Mouse (Mus musculus) stomach, embryonic 16.5 days (tissue): ENCODE data around the gene Cdc14b. TPM values are rescaled to one million over a fixed set of nuclear protein-coding genes. Genes with fewer than 3 reads are reported as not detected.
"Not testable (repeated sequence)": the region's sequence is repeated elsewhere in the genome, so short reads cannot be mapped to it uniquely, and the experiment has no call there.

Source experiments
- ATAC-seq: fragments of 200-750 bp; cut with Nextera tagmentation; 2 replicates; pipeline ENCODE4 v1.8.0; 2017; ENCODE audit warnings: moderate number of reproducible peaks, moderate TSS enrichment; ENCODE audit not compliant: insufficient read depth, low FRiP score
- H3K27ac ChIP-seq: fragments of 300-500 bp; sonication (generic); 2 replicates; pipeline ENCODE4 v1.5.1; 2014; ENCODE audit warnings: low read length
- H3K27me3 ChIP-seq: fragments of 300-500 bp; sonication (generic); 2 replicates; pipeline ENCODE4 v1.6.1; 2014; ENCODE audit warnings: low read length, control low read depth, mixed read lengths; ENCODE audit not compliant: control insufficient read depth, insufficient read depth
- H3K36me3 ChIP-seq: fragments of 300-500 bp; sonication (generic); 2 replicates; pipeline ENCODE4 v1.6.1; 2014; ENCODE audit warnings: low read length; ENCODE audit not compliant: control insufficient read depth, insufficient read depth
- H3K4me1 ChIP-seq: fragments of 300-500 bp; sonication (generic); 2 replicates; pipeline ENCODE4 v1.6.1; 2014; ENCODE audit warnings: low read length, control low read depth, mixed read lengths; ENCODE audit not compliant: control insufficient read depth, insufficient read depth
- H3K4me2 ChIP-seq: fragments of 300-500 bp; sonication (generic); 2 replicates; pipeline ENCODE4 v1.6.1; 2014; ENCODE audit warnings: low read depth, low read length, mixed read lengths
- H3K4me3 ChIP-seq: fragments of 300-500 bp; sonication (generic); replicated peaks from 2 replicates; pipeline ENCODE4 v1.5.1; 2014; ENCODE audit warnings: mild to moderate bottlenecking, low read length
- H3K9ac ChIP-seq: fragments of 300-500 bp; sonication (generic); 2 replicates; pipeline ENCODE4 v1.6.1; 2014; ENCODE audit warnings: low read length
- H3K9me3 ChIP-seq: fragments of 300-500 bp; sonication (generic); replicated peaks from 2 replicates; pipeline ENCODE4 v1.6.1; 2016; ENCODE audit warnings: low read length, control low read depth; ENCODE audit not compliant: control insufficient read depth
- WGBS: fragments of 180-500 bp; shearing (Covaris S2); extraction: QIAGEN DNeasy Blood & Tissue Kit; methylation state at CpG from one replicate; pipeline ENCODE4 v1.1.7; 2014; 5-methylcytosine and 5-hydroxymethylcytosine counted together
- polyA plus RNA-seq: library from polyadenylated mRNA; unstranded; fragments of >200 nt; fragmentation: Nextera tagmentation; extraction: Ambion mirVana; gene quantifications from 2 replicates; pipeline ENCODE4 v1.2.1, GENCODE M21; 2015

Cdc14b gene
- polyA plus RNA-seq, 1 experiment from 2014 or later = 25.2 TPM

DNA sequence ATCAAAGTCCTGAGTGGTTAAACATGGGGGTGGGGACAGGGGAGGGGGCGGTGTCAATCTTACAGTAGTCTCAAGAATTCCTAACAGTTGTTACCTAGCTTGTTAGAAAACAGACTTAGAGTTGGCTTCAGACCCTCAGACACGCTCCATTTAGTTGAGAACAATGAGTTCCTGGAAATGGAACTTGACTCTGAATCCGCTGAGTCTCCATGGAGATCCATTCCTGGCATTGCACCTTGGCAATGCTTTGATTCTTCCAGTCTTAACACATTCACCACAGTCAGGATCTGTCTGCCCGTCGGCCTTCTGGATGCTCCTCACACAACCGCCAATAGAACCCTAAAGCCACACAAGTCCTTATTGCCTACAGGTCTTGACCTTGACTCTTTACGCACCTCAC is 15.2 kb downstream of the Cdc14b start:
- H3K36me3 ChIP-seq = no peaks in the 10 kb centered on the region
- H3K4me1 ChIP-seq = no peaks in the 10 kb centered on the region
- H3K4me3 ChIP-seq = no peak overlapping the region
- no peak overlapping the region for H3K4me2 ChIP-seq
- WGBS = 96% methylated on average over 7 of the region's 7 CpGs
- ATAC-seq = no peak
- no peak overlapping the region for H3K27ac ChIP-seq
- H3K9me3 ChIP-seq = no peaks in the 10 kb centered on the region
- no peak overlapping the region for H3K9ac ChIP-seq
- H3K27me3 ChIP-seq = no peaks in the 10 kb centered on the region

DNA sequence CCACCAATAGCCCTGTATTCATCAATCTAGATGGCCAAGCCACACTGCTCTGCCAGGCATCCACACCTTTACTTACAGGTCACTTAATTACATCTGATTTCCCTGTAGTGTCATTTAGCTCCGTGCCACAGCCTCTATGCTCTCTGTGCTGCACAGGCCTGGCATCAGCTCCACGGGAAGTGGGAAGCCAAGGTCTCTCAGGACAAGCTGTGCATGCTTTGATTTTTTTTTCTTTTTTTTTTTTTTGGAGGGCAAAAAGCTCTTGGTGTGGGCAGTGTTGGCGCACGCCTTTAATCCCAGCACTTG is 16.6 kb downstream of the Cdc14b start:
- Histone ChIP-seq H3K9ac (no peak overlapping the region), H3K9me3 (no peaks in the 10 kb centered on the region), H3K36me3 (no peaks in the 10 kb centered on the region), H3K27ac (peak overlapping the region; percentile 42), H3K4me1 (no peaks in the 10 kb centered on the region), H3K27me3 (no peaks in the 10 kb centered on the region), H3K4me3 (no peak overlapping the region), H3K4me2 (no peak overlapping the region)
- 70% methylated on average over 4 of the region's 4 CpGs for WGBS
- no peak for ATAC-seq

DNA sequence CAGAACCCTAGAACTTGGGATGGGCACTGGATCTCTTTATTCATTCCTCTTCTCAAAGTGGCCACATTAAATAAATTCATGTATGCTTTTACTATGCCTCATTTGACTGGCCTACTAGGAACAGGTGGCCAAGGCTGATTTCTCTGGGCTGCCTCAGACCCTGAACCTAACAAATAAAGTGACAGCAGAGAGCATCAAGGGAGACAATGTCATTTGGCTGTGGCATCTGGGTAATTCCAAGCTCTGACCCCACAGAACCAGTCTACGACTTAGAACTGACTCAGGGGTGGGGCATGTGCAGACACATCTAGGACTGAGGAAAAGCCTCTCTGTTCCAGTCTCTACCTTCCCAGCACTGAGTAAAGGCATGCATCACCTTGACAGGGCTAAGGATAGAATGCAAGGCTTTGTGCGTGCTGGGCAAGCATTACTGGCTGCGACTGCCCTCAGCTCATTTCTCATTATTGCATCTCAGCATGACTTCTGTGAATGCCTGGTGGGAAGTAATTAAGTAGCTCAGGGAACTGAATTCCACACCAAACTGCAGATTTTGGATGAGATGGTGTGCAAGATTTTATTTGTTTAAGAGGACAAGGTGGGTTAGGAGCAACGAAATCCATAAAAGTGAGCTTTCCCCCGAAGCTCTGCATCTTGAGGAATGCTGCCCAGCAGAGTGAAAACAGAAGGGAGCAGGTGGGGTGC is 17.1 kb downstream of the Cdc14b start:
- H3K4me2 ChIP-seq = no peak overlapping the region
- H3K4me1 ChIP-seq = no peaks in the 10 kb centered on the region
- H3K9ac ChIP-seq = no peak overlapping the region
- 45% methylated on average over 5 of the region's 5 CpGs for WGBS
- no peak overlapping the region for H3K4me3 ChIP-seq
- no peaks in the 10 kb centered on the region for H3K9me3 ChIP-seq
- no peaks in the 10 kb centered on the region for H3K36me3 ChIP-seq
- peak overlapping the region; percentile 42 for H3K27ac ChIP-seq
- ATAC-seq = peak; percentile 40; the same call in 1 of the 2 replicates
- H3K27me3 ChIP-seq = no peaks in the 10 kb centered on the region

DNA sequence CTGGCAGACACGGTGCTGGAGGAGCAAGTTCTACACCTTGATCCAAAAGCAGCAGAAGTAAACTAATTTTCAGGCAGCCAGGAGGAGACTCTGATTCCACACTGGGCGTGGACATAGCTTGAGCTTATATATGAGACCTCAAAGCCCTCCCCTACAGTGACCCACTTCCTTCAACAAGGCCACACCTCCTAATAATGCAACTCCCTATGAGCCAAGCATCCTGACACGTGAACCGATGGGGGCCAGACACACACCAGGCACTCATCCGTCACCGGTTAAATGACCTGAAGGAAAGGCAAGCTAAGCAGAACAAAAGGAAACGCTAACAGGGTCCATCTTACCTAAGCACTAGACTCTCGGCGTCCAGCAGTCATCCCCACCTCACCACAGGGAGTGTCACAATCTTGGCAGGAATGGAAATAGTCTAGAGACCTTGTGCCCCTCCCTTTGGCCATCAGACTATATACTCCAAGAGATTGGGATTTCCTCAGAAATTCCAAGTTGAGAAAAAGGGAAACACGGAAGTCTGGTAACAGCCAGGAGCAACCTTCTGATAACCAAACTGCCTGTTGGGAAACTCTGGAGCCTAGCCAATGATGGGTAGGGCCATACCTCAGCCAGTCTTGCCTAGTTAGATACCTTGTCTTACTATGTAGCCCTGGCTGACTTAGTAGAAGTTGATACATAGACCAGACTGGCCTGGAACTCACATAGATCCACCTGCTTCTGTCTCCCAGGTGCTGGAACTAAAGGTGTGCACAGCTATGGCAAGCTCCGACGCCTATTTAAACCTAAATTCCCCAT is 17.9 kb downstream of the Cdc14b start:
- no peak for ATAC-seq
- Histone ChIP-seq H3K9me3 (no peaks in the 10 kb centered on the region), H3K9ac (no peak overlapping the region), H3K4me3 (no peak overlapping the region), H3K27me3 (no peaks in the 10 kb centered on the region), H3K4me1 (no peaks in the 10 kb centered on the region), H3K27ac (no peak overlapping the region), H3K36me3 (no peaks in the 10 kb centered on the region), H3K4me2 (no peak overlapping the region)
- 66% methylated on average over 12 of the region's 12 CpGs for WGBS

DNA sequence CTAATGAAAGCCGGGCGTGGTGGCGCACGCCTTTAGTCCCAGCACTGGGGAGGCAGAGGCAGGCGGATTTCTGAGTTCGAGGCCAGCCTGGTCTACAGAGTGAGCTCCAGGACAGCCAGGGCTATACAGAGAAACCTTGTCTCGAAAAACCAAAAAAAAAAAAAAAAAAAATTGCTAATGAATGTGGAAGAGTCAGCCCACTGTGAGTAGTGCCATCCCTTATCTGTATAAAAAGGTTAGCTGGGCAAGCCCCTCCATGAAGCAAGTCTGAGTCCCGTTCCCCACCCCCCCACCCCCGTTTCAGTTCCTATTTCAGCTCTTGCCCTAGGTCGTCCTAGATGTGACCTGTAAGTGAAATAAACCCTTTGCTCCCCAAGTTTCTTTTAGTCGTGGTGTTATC is 20.9 kb downstream of the Cdc14b start:
- H3K4me3 ChIP-seq, H3K9me3 ChIP-seq, ATAC-seq, H3K4me2 ChIP-seq, H3K27me3 ChIP-seq, H3K27ac ChIP-seq, H3K36me3 ChIP-seq, H3K9ac ChIP-seq, H3K4me1 ChIP-seq: not testable (repeated sequence)
- WGBS = 76% methylated on average over 11 of the region's 11 CpGs

DNA sequence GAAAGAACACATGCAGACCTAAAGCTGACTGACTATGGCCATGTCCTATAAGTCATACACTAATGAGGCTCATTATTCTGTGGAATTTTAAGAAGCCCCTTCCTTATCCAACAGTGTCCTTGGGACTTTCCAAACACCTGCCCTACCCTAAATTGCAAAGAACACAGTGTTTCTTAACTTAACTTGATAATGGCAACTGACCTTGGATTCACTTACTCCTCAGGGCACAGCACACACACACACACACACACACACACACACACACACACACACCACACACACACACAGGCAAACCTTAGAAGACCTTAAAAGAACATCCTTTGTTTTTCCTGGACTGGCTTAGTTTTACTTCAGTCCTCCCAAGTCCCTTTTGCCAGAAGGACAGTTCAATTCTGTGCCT is 21.4 kb downstream of the Cdc14b start:
- no peaks in the 10 kb centered on the region for H3K9me3 ChIP-seq
- no peak for ATAC-seq
- no peak overlapping the region for H3K4me3 ChIP-seq
- H3K27me3 ChIP-seq = no peaks in the 10 kb centered on the region
- no peak overlapping the region for H3K4me2 ChIP-seq
- no peak overlapping the region for H3K9ac ChIP-seq
- H3K4me1 ChIP-seq = no peaks in the 10 kb centered on the region
- no peak overlapping the region for H3K27ac ChIP-seq
- no peaks in the 10 kb centered on the region for H3K36me3 ChIP-seq

DNA sequence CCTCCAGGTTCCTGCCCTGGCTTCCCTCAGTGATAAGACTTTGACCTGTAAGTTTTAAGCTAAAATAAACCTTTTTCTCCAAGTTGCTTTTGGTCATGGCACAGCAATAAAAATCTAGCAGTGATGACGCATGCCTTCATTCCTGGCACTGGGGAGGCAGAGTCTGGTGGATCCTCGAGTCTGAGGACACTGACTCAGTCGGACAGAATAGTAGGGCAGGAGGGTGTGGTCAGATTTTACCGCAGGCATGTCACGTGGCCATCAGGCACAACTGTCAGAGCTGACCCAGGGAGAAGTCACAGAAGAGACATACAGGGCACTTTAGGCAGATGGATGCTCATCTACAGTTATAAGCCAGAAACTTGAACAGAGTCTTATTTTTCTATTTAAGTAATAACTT is 22.9 kb downstream of the Cdc14b start:
- 62% methylated on average over 5 of the region's 5 CpGs for WGBS
- Histone ChIP-seq H3K4me2 (no peak overlapping the region), H3K27ac (no peak overlapping the region), H3K4me3 (no peak overlapping the region), H3K4me1 (no peaks in the 10 kb centered on the region), H3K9ac (no peak overlapping the region), H3K9me3 (no peaks in the 10 kb centered on the region), H3K27me3 (no peaks in the 10 kb centered on the region), H3K36me3 (no peaks in the 10 kb centered on the region)
- no peak for ATAC-seq

DNA sequence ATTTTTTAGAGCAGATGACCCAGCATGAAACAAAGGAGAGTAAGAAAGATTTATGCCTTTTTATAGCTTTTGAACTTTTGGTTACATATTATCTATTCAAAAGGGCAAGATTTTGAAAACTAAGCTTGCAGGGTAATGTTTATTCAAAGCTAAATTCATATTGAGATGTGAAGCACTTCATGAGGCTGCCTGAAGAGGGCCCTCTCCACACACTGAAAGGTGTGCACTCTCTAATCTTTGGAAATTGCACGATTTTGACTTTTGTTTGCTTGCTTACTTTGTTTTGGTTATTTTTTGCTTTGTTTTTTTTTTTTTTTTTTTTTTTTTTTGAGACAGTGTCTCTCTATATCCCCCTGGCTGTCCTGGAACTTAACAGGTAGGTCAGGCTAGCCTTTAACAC is 24.7 kb downstream of the Cdc14b start:
- Histone ChIP-seq H3K4me2 (no peak overlapping the region), H3K9ac (no peak overlapping the region), H3K4me1 (no peaks in the 10 kb centered on the region), H3K27me3 (no peaks in the 10 kb centered on the region), H3K9me3 (no peaks in the 10 kb centered on the region), H3K36me3 (no peaks in the 10 kb centered on the region), H3K27ac (no peak overlapping the region), H3K4me3 (no peak overlapping the region)
- 32% methylated on average over 1 of the region's 1 CpGs for WGBS
- ATAC-seq = no peak

DNA sequence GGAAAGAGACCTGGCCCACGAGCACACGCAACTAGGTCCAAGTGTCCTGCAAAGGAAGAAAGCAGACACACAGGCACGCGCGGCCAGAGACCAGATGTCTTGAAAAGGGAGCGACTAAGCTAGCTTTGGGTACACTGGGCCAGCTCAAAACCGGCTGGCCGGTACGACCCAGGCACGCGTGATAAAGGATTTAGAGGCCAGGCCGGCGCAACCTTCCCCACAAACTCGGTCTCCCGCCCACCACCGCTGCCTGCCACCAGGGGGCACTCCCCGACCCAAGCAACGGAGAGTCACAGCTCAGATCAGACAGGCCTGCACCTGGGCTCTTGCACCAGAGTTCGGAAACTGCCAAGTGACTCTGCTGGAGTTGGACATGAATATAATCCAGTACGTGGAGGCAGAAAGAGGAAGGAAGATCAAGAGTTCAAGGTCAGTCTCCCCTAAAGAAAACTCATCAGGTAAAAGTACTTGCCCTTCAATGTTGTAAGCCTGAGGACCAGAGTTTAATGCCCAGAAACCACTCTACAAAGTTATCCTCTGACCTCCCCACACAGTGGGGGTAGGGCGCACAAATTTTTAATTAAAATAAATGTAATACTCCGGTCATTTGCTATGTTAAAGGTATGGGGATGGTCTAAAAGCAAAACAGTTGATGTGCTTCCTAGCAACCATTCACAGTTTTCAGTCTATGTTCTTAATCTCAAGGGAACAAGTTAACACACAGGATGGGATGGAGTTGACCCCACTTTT is 26.1 kb downstream of the Cdc14b start:
- Histone ChIP-seq H3K9me3 (no peaks in the 10 kb centered on the region), H3K9ac (peak overlapping the region; percentile 81), H3K27ac (peak overlapping the region; percentile 76), H3K4me1 (no peaks in the 10 kb centered on the region), H3K4me2 (peak overlapping the region; percentile 93), H3K4me3 (peak overlapping the region; percentile 64), H3K36me3 (no peaks in the 10 kb centered on the region), H3K27me3 (no peaks in the 10 kb centered on the region)
- ATAC-seq = peak; percentile 83
- WGBS = 7% methylated on average over 22 of the region's 22 CpGs
